Mouse (Mus musculus) frontal cortex, postnatal 14 days (tissue): ENCODE results near the gene Ube2n.
A peak's percentile ranks its signal among the peaks of the same experiment; 100 is the strongest.

Experiments used
- DNase-seq, 2 experiments: peaks; one replicate each; pipeline ENCODE4 v3.0.0; 2022; ENCODE audit warnings: low spot score in 2 of 2

The Ube2n gene

DNA sequence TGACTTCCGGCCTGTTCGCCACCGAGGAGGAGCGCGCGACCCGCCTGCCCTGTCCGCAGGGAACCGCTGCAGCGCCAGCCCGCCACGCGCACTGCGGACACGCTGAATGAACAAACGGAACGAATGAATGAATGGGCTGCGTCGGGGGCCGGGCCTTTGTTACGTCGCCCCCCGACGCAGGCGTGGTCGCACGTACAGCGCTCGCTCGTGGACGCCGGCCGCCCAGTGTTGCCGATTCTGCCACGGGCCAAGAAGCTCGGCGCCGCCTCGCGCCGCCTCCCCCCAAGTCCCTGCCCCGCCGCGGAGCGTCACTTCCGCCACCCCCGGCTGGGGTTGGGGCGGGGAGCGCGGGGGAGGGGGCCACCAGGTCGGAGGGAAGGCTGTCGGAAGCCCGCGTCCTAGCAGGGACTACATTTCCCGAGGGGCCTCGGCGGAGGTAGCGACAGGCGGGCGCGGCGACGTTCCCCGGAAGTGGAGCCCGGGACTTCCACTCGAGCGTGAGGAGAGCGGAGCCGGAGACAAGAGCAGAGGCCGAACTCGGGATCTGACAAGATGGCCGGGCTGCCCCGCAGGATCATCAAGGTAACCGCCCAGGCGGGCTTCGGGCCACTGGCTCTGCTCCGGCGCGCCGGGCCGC is at the start of gene Ube2n:
Gene Ube2n (plus strand): TSS at position 490 of the 637 bp plus-strand sequence.
- DNase-seq: peak; percentile 97 to 98

DNA sequence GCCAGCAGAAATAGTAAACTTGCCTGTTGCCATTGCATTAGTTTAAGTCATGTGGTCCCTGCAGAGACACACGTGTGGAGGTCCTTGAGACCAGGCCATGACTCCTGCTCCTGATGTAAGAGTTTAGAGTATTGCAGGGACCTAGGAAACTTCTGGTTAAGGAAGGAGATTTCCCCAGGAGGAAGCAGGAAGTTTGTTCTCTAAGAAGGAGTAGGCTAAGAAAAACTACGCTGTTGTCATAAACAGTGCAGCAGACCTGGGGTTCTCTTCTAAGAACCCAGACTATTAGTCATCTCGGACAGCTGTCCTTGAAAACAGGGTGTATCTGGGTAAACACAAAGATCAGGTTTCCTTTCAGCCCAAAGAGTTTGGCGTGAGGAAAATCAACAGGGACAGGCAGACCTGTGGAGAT is 49.5 kb upstream of the Ube2n start:
- DNase-seq: no peak

DNA sequence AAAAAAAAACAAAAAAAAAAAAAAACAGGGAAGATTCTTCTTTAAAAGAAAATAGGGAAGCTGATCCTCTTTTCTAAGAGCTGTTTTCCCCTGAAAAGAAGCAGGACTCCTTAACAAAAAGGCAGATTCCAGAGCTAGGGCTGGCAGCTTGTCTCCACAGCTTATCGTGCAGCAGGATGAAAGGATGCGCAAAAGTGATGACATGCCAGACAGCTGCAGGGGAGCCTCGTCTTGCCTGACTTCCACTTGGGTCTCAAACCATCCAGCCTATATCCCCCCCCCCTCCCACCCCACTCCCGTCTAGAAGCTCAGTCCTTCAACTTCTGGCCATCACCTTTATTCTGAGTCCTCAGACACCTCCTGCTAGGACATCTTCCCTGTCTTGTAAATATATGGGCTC is 46.1 kb upstream of the Ube2n start:
- DNase-seq: no peak

DNA sequence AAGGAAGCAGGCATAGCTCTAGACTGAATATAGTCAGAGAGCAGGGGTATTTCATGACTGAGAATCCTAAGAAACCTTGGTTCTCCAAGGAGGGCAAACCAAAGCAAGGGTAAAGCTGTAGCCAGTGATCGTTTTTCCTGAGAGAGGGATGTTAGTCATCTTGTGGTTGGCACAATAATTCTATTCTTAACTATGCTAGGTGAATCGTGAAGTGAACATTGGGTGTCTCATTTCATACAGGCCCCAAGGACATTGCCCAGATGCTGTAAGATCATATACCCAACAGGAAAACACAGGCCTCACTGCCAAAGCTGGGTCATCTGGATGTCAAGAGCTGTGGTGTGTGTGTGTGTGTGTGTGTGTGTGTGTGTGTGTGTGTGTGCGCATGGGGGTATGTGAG is 43.8 kb upstream of the Ube2n start:
- DNase-seq: no peak

DNA sequence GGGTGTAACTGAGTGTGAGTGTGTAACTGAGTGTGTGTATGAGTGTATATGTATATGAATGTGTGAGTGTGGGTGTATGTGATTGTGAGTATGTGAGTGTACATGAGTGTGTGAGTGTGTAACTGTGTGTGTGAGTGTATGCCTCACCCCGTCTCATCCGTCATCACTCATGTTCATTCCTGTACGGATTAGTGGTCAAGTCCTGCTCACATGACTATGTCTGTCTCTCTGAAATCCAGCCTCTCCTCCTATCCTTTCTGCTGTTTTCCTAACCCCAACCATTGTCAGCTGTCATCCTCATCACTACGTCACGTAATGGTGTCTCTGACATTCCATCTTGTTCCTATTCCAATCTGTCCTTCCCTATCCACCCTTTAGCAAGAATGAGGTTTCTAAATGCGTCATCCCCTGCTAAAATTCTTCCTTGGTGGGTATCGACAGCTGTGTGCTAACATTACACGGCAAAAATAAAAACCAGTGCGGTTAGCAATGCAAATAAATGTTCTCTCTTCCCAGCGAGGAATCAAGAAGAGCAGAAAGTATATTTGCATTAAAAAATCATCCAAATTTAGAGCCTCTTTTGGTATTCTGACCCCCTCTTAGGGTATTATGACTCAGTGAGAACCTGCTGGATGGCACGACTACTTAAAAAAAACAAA is 42.9 kb upstream of the Ube2n start:
- DNase-seq: no peak

DNA sequence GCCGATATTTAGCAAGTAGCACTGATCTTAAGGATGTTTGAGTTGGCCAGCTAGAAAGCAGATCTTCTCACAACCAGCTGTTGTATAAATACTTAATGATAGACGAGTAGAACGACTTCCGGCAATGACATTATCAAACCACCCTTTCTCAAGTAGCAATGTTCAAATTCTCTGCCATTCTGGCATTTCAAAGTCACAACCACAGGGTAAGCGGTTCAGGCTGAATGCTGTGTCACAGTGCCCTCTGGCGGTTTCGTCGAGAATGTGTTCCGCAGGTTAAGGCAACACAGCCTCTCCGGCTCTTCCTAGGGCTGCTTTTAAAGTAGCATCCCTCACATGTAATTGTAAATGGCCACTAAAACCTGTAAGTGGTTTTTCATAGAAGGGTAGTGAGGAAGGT is 39.0 kb upstream of the Ube2n start:
- peak; percentile 42 to 78 for DNase-seq

DNA sequence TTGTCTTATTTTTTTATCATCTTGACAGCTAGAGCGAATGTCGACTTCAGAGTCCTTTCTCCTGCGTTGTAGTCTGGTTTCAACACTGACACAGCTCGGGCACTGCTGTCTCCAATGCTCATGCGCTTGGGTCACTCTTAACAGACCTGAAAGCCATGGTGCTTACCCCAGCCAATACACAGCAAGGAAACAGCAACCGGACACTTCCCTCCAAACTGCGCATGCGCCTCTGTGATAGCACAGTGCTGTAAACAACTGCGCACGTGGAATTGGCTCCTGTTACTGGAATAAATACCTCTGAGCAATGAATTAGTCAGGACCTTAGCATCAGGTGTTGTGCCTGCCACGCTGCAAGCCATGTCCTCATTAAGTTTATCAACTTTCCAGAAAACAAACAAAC is 37.4 kb upstream of the Ube2n start:
- no peak for DNase-seq

DNA sequence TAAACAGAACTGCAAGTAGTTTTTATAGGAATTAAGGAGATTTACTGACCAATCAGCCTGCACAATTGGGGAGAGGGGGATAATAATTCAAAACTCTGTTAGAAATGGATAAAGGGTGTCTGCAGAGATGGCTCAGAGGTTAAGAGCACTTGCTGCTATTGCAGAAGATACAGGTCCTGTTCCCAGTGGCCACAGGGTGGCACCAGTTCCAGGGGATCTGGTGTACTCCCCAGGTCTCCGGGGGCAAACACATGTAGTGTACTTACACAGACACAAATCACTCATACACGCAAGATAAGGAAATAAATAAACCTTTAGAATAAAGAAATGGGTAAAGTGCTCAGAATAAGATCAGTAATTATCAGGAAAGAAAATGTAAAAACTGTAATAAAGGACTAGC is 25.3 kb upstream of the Ube2n start:
- DNase-seq: no peak

DNA sequence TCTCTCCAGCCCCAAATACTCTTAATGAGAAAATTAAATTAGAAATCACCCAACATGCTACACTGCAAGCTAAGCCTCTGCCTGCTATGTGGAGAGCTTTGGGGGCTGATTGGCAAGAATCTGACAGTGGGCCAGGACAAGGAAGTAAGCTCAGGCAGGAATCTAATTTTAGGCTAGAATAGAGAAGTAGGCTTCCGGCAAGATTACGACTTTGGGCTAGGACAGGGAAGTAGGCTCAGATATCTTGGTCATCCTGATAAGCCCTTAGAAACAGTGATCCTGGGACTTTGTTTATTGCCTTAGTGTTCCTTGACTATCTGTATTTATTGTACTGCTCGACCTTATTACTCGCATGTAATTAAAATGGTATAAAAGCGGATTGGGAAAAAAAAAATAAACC is 20.7 kb upstream of the Ube2n start:
- no peak for DNase-seq

DNA sequence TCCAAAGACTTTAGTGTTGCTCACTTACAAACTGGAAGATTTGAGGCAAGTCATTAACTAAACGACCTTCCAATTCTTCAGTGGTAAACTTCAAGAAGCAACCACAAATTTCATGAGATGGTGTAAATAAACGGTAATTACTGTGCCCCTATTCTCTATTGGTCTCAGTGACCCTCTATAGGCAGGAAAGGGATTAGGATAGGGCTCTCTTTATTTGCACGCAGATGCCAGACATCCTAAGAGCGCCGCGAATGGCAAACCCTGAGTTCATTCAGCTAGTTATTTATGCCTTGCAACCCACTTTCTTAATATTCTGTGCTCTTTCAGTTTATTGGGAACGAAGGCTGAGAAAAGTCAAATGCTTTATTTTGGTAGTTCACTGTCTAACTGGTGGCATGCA is 13.9 kb upstream of the Ube2n start:
- DNase-seq: no peak

DNA sequence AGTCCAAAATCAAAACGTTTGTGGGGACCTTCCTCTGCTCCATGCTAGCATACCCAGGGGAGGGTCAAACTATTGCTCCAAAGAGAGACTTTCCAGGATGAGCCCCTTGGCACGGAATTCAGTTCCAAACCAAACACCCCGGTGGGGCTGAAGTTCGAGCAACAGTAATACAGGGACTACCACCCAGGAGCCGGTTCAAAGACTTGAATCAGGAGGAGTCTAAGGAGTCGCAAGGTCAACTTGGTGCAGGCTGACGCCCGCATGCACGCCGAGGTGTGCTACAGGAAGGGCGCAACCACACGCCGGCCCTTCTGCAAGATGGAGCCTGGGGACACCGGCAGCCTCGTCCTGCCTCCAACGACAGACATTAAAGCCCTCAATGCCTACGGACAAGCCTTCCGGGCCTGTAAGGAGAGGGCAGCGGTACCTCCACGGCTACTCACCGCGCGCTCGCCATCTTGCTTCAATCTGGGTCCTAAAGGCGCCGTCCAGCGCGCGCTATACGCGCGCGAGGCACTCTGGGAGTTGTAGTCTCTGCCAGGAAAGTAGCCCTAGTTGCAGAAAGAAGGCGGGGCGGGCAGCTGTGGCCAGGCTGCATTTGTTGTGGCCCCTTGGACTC is 13.4 kb upstream of the Ube2n start, which contains the start of gene Mrpl42:
Gene Mrpl42 (minus strand): TSS at position 478 of the 619 bp plus-strand sequence.
- peak; percentile 64 to 75 for DNase-seq

DNA sequence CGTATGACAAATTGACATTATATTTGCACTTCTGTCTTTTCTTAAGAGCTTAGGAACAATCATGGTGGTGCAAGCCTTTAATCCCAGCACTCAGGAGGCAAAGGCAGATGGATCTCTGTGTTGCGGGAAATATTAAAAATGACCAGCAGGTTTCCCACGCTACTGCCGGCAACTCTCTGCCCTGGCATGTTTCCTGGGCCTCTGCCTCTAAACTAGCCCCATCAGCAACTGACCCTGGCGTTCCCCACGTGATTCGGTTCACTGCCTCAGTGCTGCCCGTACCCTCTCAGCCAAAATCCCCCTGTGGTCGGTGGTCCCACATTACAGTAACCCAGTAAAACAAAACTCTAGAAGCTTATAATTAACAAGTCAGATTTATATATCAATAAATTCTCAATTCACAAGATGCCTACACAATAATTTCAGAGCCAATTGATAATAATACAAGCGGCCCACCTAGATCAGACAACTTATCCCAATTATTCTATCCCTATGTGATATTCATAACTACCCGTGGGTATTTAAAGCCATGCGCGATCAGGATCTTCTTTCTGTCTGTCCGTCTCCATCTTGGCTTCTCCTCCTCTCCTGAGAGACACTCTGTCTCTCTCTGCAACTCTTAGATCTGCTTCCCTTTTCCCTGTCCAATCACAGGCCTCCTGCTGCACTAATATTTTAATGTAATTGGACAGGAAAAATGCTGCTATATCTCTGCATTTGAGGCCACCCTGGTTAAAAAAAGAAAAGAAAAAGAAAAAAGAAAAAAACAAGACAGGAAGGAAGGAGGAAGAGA is 11.3 kb upstream of the Ube2n start:
- DNase-seq: no peak

DNA sequence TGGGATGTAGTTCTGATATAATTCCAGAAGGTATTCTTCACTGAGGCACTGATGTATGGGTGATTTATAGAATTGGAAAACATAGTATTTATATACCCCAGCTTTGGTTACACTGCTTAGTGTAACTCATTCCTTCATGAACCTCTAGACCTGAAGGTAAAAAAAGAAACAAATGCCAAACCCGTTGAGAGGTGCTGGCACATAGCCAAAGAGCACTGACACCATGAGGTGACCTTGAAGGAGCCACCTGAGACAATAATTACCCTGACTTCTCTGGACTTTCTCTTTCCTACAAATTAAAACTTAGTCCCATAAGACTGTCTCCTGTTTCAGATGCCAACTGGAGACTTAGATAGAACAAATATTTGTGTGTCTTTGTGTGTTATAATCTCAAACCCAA is 10.6 kb upstream of the Ube2n start:
- DNase-seq: no peak

DNA sequence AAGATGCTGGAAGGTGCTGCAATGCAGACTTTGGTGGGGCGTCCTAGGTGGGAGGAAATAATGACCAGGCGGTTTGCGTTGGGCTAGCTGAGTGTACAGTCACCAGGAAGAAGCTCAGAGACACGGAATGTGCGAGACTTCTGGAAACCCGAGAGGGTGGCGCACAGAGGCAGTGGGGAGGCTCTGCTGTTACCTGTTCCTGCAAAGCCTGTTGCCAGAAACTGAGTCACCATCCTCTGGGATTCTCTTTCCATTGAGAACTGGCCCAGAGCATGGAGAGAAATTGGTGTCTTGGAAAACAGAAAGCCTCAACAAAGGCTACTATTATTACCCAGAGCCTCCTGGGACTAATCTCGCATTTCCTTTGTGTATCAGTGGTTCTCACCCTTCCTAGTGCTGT is 6.8 kb upstream of the Ube2n start:
- no peak for DNase-seq

DNA sequence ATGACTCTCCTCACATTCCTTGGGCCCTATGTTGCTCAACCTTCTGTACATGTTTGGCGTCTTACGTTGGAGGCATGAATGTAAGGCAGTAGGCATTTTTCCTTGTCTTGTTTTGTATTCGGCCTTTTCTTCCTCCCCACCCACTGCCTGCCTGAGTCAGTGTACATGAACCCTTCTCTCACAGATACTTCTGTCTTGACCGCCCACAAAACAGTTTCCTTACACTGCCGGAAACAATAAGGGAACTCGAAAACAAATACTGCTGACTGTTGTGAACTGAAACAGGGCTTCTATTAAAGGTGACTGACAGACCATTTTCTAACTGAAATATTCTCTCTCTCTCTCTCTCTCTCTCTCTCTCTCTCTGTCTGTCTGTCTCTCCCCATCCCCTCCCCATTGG is 6.2 kb upstream of the Ube2n start:
- DNase-seq: no peak

DNA sequence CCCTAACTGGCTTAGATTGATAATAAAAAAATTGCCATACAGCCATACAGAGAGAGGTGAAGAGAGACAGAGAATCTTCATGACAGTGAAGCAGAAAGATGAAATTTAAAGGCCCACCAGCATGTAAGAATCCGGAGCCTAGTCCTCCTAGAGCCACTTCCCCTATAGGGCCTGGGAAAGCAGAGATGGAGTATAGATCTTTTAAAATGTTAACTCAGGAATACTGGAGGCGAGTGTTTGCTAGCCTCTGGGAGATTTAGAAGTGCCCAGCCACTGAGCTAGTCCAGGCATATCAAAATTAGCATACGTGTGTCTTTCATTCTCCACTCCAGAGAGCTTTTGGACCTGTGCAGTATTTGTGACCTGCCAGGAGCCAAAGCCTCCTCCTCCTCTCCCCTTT is 5.7 kb upstream of the Ube2n start:
- DNase-seq: no peak

DNA sequence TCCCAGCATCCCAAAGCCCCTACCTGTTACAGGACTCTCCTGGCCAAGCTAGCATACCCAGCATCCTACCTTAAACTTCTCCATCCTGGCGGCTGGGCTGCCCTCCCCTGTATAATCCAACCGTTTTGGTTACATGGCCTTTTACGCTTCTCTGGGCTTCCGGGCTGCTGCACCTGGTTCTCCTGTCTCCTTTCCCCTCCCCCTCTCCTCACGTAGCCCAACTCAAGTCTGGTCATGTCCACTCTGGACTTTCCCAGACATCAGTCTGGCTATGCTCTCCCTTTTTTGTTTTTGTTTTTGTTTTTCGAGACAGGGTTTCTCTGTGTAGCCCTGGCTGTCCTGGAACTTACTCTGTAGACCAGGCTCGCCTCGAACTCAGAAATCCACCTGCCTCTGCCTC is 2.3 kb upstream of the Ube2n start:
- DNase-seq: no peak

DNA sequence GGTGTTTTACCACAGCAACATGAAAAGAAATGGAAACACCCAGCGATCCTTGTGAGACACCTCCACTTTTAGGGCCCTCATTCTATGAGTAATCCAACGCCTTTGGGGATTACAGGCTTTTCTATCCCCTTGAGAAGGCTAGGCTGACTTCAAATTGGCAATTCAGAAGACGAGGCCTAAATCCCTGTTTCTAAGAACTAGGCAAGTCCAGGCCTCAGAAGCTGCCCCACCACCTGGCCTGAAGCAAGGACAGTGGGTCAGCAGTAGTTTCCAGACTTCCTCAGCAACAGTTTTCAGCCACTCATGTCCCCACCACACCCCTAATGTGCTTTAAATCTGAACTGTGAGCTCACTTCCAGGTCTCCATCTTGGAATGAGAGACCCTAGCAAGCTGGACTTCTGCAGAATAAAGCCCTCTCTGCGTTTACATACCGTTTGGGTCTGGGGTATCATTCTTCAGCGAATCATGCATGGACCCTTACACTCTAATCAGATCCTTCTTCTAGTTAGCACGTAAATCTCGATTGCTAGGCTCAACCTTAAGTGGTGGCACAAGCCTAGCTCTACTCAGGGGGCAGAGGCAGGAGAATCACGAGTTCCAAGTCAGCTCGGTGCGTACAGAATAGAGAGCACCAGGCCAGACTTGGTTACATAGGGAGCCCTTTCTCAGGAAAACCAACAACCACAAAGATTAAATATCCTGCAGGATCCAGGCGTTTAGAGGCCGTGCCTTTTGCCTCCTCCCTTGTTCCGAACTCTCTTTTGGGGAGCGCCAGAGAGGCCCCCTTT is 983 bp upstream of the Ube2n start:
- DNase-seq: no peak

DNA sequence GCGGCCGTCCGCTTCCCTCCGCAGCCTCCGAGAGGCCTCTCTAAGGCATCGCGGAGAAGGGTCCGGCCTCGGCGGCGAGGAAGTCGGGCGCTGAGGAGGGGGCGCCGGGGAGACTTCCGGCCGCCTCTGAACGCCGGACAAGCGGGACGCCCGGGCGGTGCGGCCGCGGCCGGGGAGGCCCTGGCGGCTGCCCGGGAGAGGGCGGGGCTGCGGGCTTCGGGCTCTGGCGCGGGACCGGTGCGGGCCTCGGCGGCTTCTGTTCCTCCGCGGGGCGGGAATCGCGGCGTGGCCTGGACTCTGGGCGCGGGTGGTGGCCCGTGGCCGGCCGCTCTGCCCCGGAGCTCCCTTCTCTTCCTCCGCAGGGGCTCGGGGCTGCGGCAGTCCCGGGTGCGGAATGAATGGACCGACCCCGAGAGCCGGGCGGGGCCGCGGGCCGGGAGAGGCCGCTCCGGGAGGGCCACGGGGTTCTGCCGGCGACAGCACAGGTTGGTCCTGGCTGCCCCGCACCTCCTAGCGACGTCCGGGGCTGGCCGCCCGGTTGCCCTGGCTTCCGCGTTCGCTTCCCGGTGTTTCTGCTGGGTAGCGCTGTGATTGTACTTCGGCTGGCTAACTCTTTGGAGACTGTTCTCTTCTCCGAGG is 467 bp downstream of the Ube2n start:
- peak; percentile 13 to 24 for DNase-seq

DNA sequence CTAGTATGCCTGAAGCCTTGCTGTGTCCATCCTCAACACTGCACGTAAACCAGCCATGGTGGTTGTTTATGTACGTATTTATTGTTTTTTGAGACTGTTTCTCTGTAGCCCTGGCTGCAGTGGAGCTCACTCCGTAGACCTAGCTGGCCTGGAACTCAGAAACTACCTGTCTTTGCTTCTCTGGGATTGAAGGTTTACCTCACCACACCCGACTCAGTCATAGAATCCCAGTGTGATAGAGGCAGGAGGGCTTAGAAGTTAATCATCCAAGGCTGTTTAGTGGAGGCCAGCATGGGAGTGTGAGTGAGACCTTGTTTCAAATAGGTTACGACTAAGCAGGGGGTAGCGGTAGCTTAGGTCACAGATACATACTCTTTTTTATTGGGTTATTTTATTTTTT is 2.7 kb downstream of the Ube2n start:
- no peak for DNase-seq

DNA sequence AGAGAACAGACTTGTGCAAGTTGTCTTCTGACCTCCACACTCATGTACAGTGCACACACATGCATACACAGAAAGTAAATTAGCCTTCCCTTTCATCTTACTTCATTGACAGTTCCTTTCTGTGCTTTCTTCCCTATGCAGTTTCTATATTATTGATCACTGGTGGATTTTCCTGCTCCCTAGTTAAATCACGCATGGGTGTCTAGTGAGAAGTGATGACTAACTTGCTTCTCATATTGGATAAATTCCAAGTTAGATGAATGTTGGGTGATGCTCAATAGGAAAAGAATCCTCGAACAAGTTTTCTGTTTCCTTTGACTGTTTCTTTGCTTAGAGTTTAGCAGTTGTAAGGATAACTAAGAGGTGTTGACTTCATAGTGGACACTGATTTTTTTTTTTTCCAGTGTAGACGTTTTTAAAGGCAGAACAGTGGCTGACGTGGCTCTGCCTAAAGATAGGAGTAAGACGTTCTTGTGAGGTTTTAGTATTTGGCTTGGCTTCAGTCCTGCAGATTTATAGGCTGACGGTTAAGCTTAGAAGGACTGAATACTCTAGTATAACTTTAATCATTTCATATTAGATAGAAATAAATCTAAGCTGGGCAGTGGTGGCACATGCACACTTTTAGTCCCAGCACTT is 10.2 kb downstream of the Ube2n start:
- DNase-seq: no peak
